Mouse (Mus musculus): ENCODE measurements around the gene Prkrip1. TPM values are rescaled to one million over a fixed set of nuclear protein-coding genes. Genes with fewer than 3 reads are reported as not detected.

The Prkrip1 gene
- 28.9 TPM for polyA plus RNA-seq (2017; shearing (Covaris generic))

GRCm38 (mm10) chr5:136198474-136199391 lies at the start of gene Prkrip1:
Gene Prkrip1 (minus strand): TSS chr5:136198963.

GRCm38 (mm10) chr5:136246452-136246838 lies 47.7 kb upstream of the Prkrip1 start, which contains the start of gene Sh2b2:
Gene Sh2b2 (minus strand): TSS chr5:136246556.

GRCm38 (mm10) chr5:136170512-136171362 lies 28.0 kb downstream of the Prkrip1 start, which contains the start of gene Orai2:
Gene Orai2 (minus strand): TSS chr5:136170713.

GRCm38 (mm10) chr5:136135571-136136291 lies 63.0 kb downstream of the Prkrip1 start, which contains the start of the genes Lrwd1 and Alkbh4:
Gene Lrwd1 (minus strand): TSS chr5:136136074.
Gene Alkbh4 (plus strand): TSS chr5:136136146.

Other genes with a start within 250 kb of the Prkrip1 start
- gene Ssc4d, start 224.4 kb downstream of the Prkrip1 start, polyA plus RNA-seq (2017; shearing (Covaris generic)), result not detected
- gene Zp3, start 218.9 kb downstream of the Prkrip1 start, polyA plus RNA-seq (2017; shearing (Covaris generic)), result not detected
- 23.4 TPM for gene Dtx2, start 204.2 kb downstream of the Prkrip1 start, polyA plus RNA-seq (2017; shearing (Covaris generic))
- gene Upk3b, start 160.5 kb downstream of the Prkrip1 start, polyA plus RNA-seq (2017; shearing (Covaris generic)), result not detected
- not detected for gene Upk3bl, start 144.5 kb downstream of the Prkrip1 start, polyA plus RNA-seq (2017; shearing (Covaris generic))
- gene Rasa4, start 115.0 kb downstream of the Prkrip1 start, polyA plus RNA-seq (2017; shearing (Covaris generic)), result 3.3 TPM
- gene Polr2j, start 82.3 kb downstream of the Prkrip1 start, polyA plus RNA-seq (2017; shearing (Covaris generic)), result 55.2 TPM
- gene Lrwd1, start 62.9 kb downstream of the Prkrip1 start, polyA plus RNA-seq (2017; shearing (Covaris generic)), result 31.2 TPM
- gene Alkbh4, start 62.8 kb downstream of the Prkrip1 start, polyA plus RNA-seq (2017; shearing (Covaris generic)), result 37.6 TPM
- gene Orai2, start 28.2 kb downstream of the Prkrip1 start, polyA plus RNA-seq (2017; shearing (Covaris generic)), result 86.2 TPM
- gene Sh2b2, start 47.6 kb upstream of the Prkrip1 start, polyA plus RNA-seq (2017; shearing (Covaris generic)), result not detected

Measured in effector memory CD4-positive, alpha-beta T cell, adult 5 months (primary cell).